Mouse (Mus musculus): Measurements from ENCODE around the gene Slc44a3. TPM values are rescaled to one million over a fixed set of nuclear protein-coding genes. Genes with fewer than 3 reads are reported as not detected.

Gene Slc44a3
- polyA plus RNA-seq, 1 experiment = 0.46 TPM

DNA sequence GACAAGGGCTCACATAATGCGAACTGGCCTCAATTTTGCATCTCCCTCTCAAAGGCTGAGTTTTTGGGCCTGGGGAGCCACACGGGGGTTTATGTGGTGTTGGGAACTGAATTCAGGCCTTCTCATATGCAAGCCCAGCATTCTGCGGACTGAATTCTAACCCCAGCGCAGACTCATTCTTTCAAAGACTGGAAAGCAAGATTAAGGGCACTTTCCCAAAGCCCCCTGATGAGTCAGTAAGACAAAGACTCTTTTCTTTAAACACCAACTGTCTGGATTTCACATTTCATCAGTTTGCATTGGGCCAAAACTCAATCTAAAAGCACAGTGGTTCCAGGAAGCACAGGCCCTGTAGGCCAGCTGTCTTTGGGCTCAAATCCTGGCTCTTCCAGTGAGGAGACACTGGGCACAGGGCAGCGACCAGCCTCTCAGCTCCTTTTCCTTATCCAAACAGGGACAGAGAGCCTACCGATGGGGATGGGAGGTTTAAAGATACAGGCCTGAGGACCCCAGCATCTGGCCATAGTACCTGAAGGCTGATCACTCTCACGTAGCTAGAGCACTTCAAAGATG is 67.4 kb downstream of the Slc44a3 start:
- DNase-seq (ENCODE audit: extremely low spot score in 1 of 2, low spot score in 1 of 2) = no peak

DNA sequence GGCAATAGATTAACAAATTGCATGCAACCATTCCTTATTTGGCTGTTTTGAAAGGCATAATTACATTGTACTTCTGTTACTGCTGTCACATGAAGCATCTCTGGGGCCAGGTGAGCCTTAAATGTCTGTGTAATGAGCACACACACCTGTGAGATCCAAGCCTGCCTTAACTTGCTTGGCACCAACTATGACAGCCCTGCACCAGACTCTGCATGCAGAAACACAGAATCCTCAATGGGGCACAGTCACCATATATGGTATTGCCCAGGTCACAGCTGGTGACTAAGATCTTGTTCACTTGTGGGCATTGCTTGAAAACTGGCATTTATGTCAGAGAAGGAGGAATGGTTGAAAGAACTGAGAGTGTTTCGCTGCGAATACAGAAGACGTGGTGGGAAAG is 69.4 kb downstream of the Slc44a3 start:
- no peak for DNase-seq (ENCODE audit: extremely low spot score in 1 of 2, low spot score in 1 of 2)

DNA sequence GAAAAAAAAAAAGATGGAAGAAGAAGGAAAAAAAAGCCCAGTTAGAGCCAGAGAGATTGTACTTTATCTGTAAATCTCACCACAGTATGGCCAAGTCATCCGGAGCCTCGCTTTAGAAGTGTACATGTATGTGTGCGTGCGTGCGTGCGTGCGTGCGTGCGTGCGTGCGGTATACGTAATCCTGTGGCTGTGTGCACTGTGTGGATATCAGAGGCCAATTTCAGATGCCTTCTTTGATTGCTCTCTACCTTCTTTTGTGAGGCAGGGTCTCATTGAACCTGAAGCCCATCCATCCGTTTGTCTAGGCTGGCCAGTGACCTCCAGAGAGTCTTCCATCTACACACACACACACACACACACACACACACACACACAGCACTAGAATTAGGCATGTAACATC is 70.7 kb downstream of the Slc44a3 start:
- DNase-seq (ENCODE audit: extremely low spot score in 1 of 2, low spot score in 1 of 2) = no peak

DNA sequence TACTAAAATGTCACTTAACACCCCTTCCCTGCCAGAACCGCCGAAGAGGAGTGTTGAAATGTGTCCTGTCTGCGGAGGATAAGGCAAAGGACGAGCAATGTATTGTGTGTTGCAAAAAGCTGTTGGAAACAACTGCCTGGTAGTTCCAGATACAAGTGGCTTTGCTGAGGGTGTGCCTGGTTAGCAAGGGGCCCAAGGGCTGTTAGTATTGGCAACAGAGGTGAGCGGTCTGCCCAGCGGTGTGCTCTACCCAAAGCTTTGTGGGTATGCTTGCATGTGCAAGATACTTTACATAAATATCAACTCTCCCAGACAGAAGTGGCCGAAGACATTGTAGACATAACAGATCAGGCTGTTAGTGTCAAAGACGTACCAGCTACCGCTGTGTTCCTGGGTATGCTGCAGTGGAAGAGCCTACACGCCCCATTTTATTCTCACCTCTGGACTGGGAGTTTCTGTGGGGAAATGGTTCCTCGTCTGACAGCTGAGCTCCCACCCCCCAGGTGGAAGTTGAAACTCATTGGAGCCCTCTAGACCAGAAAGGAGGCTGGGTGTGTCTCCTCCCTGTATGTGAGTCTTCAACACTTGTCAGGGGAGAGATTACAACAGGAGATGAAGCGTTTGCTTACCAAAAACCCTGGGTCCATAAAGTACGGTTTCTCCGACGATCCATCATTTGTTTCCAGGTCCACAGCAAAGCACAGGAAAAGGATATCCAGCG is 71.6 kb downstream of the Slc44a3 start:
- DNase-seq (ENCODE audit: extremely low spot score in 1 of 2, low spot score in 1 of 2) = no peak

DNA sequence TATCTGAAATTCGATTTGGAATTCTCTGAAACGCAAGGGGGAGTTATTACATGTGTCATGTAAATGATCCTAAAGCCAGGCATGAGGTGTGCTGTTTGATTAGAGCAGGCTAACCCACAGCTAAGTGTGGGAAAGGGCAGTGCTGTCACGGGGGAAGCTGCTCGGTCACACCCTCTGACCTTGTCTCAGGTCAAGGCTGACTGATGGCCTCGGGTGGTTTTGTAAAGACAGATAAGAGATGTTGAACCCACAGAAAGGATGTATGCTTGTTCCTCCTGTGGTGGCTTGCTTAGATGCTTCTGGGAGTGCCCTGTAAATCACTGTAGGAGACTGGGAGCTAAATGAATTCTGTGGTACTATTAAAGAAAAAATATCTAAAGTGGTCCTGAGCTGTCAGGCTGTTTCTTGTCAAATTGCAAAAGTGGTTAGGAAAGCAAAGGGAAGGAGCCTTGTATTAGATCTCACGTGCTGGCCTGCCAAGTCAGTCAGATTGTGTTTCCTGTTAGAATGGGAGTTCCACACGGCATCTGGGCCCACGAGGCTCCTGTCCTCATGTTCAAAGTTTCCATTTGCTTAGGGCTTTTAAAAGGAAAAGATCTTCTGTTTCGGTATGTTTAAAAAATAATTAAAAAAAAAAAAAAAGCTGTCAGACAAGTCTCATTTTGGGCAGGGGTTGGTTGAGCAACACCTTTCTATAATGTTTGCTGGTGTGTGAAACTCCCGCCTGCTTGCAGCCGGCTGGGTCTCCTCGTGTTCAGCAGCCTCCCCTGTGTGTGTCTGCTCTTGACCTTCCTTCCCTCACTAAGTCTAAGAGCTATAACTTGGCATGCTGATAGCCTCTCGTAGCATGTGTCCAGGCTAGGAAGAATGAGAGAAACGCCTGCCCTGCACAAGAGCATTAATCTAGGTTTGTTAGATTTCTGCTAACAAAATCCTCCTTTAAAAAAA is 73.4 kb downstream of the Slc44a3 start:
- no peak for DNase-seq (ENCODE audit: extremely low spot score in 1 of 2, low spot score in 1 of 2)

DNA sequence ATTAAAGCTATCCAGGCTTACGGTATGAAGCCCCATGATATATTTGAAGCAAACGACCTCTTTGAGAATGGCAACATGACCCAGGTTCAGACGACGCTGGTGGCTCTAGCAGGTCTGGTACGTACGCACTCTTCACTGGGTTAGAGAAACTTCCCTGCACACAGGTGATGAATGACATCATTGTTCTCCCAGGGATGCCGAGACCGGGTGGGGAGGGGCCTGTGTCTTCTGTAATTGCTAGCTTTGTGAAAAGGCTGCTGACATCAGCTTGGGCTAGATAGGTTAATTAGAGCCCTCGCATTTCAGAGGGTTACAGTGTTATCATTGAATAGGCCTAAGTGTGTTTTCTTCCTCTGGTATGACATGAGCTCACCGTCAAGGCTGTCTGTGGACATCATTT is 80.8 kb downstream of the Slc44a3 start:
- no peak for DNase-seq (ENCODE audit: extremely low spot score in 1 of 2, low spot score in 1 of 2)

DNA sequence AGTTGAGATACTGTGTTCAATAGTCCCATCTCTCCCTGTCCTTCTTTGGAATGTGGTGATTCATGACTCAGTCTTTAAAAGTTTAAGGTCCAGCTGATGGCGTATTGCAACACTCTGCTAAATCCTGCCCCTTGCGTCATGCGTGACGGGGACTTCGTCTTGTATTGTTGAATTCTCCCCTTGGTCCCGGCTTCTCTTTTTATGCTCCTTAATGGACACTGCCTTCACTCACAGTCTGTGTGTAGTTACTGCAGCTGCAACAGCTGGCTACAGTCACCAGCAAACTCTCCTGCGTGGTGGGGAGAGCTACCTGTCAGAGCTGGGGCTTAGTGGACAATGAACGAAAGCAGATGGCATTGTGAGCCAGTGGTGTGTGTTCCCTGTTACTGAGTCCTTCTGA is 82.7 kb downstream of the Slc44a3 start:
- no peak for DNase-seq (ENCODE audit: extremely low spot score in 1 of 2, low spot score in 1 of 2)

DNA sequence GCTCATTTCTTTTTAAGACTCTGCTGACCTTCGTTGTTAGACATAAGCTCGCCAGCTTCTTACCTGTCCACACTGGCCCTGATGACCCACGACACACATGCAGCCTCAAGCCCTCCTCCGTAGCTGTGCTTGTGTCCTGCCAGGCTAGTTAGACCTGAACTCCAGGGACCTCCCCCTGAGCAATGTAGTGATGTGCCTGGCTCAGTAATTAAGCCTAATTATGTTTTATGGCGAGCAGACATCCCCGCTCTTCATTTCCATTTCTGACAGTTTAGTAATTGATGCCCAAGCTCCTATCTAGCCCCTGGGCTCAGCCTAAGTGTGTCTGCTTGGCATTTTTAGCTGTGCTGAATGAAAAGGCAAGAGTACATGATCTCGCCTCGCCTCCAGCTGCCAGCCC is 83.6 kb downstream of the Slc44a3 start:
- DNase-seq (ENCODE audit: extremely low spot score in 1 of 2, low spot score in 1 of 2) = no peak

DNA sequence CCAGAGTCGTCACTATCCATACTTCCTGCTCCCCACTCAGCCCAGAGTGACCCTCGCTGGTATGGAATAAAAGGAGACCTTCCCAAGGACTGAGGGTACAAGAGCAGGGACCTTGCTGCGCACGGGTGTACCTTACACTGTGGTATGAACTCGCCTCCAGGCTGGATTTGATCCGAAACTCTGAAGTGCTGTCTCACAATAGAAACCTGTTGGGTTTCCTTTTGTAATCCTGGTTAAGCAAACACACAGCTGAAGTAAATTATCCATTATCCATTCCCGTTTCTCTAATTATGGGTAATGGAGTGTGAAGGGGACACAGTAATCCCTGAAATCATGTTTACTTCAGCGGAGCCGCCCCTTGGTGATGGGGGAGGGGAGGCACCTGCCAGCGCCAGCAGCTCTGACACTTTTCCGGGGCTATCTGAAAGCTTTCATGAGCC is 84.2 kb downstream of the Slc44a3 start:
- DNase-seq (ENCODE audit: extremely low spot score in 1 of 2, low spot score in 1 of 2) = no peak

DNA sequence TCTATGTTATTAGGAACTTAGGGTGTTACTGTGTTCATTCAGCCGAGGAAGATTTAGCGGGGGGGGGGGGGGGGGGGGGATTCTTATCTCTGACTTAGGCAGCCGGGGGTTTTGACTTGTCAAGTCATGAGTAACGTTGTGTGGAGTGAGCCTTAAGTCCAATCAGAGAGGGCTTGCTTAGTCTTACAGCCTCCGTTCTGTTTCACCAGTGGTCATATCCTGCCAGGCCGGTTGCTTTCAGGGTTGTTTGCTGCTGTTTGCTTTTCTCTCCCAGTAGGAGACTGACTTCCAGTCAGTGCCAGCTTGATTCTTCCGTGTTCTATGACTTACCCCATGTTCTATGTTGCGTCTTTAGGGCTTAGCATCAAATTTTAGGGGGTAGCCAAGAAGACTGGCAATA is 85.8 kb downstream of the Slc44a3 start:
- DNase-seq (ENCODE audit: extremely low spot score in 1 of 2, low spot score in 1 of 2) = no peak

DNA sequence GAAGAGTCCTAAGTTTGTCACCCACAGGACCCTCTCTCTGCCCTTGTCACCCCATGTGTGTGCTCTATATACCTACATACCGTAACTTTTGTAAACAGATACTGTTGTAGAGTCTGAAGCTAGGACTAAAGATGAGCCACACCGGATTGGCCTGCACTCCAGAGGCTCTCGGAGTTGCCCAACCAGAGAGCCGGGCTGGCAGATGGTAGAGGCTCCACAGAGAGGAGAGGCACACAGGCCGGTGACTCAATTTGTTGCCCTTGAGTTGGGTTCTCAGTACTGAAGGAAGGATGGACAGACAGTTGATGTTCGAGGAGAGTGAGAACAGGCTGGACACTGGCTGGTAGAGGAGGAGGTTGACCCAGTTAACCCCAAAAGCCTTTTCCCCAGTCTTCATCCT is 87.8 kb downstream of the Slc44a3 start:
- no peak for DNase-seq (ENCODE audit: extremely low spot score in 1 of 2, low spot score in 1 of 2)

DNA sequence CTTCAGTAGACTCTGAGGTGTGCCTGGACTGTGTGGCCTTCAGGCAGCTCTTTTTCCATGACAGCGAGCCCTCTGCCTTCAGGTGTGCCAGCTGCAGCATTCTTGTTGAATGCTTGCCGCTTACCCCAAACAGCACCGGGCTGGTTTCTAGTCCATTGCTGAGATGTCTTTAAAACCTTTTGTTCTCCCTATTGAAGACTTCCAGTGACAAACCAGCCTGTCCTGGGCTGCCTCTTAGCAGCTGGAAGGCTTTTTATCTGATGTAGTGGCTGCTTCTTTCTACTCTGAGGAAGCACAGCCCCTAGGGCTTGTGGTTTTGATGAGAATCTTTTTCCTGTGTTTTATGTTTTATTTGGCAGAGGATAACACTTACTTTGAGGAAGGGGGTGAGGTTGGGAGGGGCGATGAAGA is 88.3 kb downstream of the Slc44a3 start:
- no peak for DNase-seq (ENCODE audit: extremely low spot score in 1 of 2, low spot score in 1 of 2)

DNA sequence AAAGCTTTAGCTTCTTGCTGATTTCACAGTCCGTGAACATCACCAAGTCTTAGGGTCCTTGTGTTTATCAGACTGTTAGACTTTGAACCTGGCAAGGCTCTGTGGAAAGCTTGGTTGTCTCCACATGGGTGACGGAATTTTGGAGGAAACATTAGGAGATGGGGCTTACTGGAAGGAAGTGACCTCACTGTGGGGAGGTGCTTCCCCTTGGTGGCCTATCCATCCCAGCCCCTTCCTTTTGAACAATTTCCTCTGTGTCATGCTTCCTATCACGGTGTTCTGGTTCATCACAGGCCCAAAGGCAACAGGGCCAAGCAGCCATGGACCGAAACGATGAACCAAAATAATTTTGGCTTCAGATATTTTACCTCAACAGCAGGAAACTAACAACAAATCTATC is 89.9 kb downstream of the Slc44a3 start:
- no peak for DNase-seq (ENCODE audit: extremely low spot score in 1 of 2, low spot score in 1 of 2)

DNA sequence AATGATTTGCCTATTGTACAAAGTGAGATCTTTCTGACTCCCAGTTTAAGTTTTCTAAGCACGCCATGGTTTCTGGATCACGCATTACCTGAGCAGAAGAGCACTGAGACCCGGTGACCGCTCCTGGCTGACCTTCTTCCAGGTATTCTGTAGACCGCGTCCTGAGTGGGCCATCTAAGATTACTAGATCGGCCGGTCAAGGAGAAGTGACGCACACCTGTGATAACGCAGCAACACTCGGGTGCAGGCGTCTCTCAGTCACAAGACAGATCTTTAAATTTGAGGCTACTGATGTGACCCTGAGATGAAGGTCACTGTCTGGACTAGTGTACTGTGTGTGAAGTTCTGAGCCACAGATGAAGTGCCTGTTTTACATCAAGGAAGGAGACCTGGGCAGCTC is 90.7 kb downstream of the Slc44a3 start:
- DNase-seq (ENCODE audit: extremely low spot score in 1 of 2, low spot score in 1 of 2) = no peak

DNA sequence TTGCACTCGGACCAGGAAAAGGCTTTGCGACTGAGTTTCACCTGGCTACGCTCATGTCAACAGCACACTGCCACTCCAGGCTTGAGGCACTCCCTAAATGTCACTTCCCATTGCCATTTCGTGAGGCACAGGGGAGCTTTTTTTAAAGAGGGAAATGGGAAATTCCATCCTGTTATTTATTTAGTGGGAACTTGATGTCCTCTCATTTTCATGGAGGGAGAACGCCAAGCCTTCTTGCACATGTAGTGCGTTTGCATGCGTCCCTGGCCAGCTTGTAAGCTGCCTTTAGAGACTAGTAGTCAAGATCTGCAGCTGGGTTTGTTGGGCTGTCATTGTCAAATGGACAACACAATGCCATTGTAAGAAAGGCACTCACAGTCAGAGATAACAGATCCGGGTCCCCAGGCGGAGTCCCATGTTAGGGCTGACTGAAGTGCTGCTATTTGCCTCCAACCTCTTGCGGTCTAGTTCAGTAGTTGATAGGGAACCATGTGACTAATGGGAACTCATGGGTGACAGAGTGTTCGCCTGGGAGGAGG is 92.5 kb downstream of the Slc44a3 start:
- no peak for DNase-seq (ENCODE audit: extremely low spot score in 1 of 2, low spot score in 1 of 2)

DNA sequence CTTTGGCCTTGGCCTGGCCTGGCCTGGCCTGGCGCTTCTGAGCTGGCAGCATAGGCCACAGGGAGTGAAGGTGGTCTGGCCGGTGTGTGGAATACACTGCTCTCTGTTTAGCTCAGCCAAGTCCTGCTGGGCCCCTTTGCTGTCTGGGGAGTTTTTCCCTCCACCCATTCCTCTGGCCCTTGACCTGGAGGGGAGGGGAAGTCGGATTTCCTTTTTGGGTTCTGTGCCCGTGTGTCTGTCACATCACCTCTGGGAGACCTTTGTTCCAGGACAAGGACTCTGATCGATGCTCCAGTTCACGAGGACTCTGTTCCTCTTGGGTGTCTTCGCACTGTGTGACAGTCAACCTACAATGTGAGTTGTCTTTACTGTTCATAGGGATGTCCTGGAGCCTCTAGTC is 94.2 kb downstream of the Slc44a3 start:
- no peak for DNase-seq (ENCODE audit: extremely low spot score in 1 of 2, low spot score in 1 of 2)

DNA sequence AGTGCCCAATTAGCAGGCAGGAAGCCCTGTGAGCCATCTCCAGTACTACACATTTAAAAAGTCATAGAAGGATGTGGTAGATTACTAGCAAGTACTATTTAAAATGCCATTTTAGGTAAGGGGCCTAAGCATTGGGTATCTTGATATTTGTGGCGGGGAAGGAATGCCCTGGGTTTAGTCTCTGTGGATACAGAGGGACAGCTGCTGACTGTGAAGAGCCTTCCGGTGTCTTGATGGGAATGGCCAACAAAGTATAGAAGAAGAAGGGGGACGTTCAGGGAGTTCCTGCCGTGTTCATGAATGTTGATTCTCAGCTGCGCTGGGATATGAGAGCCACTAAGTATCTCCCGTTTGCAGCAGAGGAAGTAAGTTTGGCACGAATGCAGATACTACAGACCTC is 95.1 kb downstream of the Slc44a3 start:
- no peak for DNase-seq (ENCODE audit: extremely low spot score in 1 of 2, low spot score in 1 of 2)

DNA sequence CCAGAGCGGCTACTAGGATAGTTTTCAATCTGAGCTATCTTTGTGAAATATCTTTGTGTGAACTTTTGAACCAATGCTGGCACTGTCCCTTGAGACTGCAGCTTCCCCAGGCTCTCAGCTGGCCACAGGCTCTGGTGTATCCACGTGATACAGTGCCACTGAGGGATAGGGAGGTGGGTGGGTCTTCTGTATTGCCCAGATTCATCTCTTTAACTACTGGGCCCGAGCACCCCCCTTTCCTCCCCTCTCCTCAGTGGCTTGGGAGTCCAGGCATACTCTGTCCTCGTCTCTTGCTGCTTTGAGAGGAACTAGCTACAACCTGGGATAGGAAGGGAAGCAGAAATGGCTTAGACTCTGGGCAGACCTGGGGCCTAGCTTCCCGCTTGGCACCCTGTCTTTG is 96.9 kb downstream of the Slc44a3 start:
- DNase-seq (ENCODE audit: extremely low spot score in 1 of 2, low spot score in 1 of 2) = no peak

DNA sequence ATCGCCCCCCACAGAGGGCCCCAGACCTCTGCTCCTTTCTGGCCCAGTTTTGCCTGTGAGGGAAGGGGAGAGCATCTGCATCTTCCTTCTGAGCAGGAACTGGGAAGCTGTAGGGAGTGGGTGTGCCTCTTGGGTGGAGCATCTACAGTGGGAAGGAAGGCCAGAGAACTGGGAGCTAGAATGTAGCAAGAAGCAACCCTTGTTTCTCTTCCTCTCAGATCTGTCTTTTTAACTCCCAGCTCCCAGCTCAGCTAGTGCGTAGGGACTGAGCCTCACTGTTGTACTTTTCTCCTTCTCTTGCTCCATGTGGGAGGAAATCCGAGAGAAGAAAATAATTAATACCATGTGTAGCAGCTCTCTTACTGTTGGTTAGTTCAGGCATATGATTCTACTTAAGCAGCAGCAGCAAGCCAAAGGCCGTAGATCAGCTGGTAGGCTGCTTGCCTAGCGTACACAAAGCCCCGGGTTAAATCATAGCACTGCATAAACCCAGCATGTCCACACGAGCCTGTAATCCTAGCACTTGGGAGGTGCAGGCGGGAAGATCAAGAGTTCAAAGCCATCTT is 98.2 kb downstream of the Slc44a3 start:
- no peak for DNase-seq (ENCODE audit: extremely low spot score in 1 of 2, low spot score in 1 of 2)

DNA sequence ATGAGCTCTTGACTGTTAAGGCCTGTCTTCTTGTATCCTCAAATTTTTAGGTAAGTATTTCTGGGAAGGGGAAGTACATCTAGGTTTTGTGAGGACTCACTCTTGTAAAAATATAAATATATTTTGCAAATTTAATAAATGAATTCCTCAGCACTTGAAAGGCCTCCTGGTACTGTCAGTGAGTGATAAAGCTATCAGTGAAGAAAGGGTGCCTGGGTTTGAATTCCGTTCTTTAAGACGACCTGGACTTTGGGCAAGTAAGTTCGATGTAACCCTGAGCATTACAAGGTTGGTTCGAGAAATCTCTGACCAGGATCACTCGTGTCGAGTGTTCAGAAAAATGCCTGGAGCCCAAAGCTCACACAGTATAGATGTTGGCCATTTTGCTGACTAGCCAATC is 98.8 kb downstream of the Slc44a3 start:
- DNase-seq (ENCODE audit: extremely low spot score in 1 of 2, low spot score in 1 of 2) = no peak
